26 mouse cellular contexts compared by ENCODE assay signal in the genomic region with DNA sequence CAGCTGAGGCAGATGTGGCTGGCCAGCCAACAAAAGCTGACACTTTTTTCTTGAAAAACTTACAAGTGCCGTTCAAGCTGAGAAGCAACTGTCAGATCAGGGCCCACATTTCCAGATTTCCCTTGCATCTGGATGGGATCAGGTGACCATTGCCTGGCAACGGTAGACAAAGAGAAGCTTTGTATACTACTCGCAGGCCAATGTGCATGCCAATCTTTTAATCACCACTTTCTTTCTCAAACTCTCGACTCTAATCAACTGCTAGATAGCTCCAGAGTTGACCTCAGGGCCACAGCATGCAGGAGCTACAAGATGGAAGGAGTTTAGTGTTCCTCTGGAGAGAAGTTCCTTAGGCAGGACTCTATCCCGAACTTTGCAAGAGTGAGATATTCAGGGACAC. TPM values are rescaled to one million over a fixed set of nuclear protein-coding genes. Genes with fewer than 3 reads are reported as not detected.
DNase-seq lines count a peak whose midpoint lies in the region; ATAC-seq and TF ChIP-seq lines count a peak whose summit lies in the region.
"Had no signal": no experiment of that assay in that cellular context is flagged by ENCODE, and none has a peak within 500 bp of the region (broad histone marks: within the 10 kb centered on the region; RNA-seq: fewer than 3 reads in every experiment).

No protein-coding gene starts in this region.

- no peaks in the 10 kb centered on the region for H3K36me3 ChIP-seq in forebrain, embryonic 13.5 days (ENCODE audit: poor library complexity, severe bottlenecking)
- H3K36me3 ChIP-seq in forebrain, embryonic 16.5 days (ENCODE audit: control insufficient read depth, insufficient read depth) = no peaks in the 10 kb centered on the region
- no peaks in the 10 kb centered on the region for H3K36me3 ChIP-seq in forebrain, embryonic 14.5 days (ENCODE audit: control insufficient read depth, insufficient read depth, low read length)
- H3K36me3 ChIP-seq: G1E; hindbrain, embryonic 15.5 days; midbrain, embryonic 13.5 days had no signal

- intact Hi-C loops in heart, postnatal 36 days (cut with DNase I) = loop anchor here (10.0 kb wide), 1 partner anchor 264 kb away; no protein-coding TSS in a partner anchor

- 19% methylated on average over 5 of the region's 5 CpGs for WGBS in forebrain, embryonic 13.5 days
- WGBS in forebrain, embryonic 16.5 days = 17% methylated on average over 5 of the region's 5 CpGs
- WGBS in forebrain, embryonic 14.5 days = 16% methylated on average over 5 of the region's 5 CpGs

- no peak overlapping the region for H3K27ac ChIP-seq in forebrain, embryonic 13.5 days
- no peak overlapping the region for H3K27ac ChIP-seq in forebrain, embryonic 16.5 days (ENCODE audit: low read length)
- H3K27ac ChIP-seq in forebrain, embryonic 14.5 days (ENCODE audit: low read depth, low read length) = no peak overlapping the region
- H3K27ac ChIP-seq: hindbrain, embryonic 15.5 days; kidney, postnatal 0 days; left cerebral cortex, adult 2 months; midbrain, embryonic 13.5 days had no signal

- ATAC-seq in forebrain, embryonic 13.5 days = peak; percentile 24; the same call in 1 of the 2 replicates
- no peak for ATAC-seq in forebrain, embryonic 16.5 days
- ATAC-seq in forebrain, embryonic 14.5 days = no peak
- no peak for ATAC-seq in granulocyte monocyte progenitor cell, adult 5-6 weeks (replicated peaks; ENCODE audit: poor library complexity, severe bottlenecking)
- ATAC-seq: activated CD4-positive, CD25-positive, alpha-beta regulatory T cell, adult 4 months; midbrain, embryonic 13.5 days had no signal

- peak; percentile 8 for DNase-seq in ES-CJ7 (ENCODE audit: low read depth, low spot score)
- peak; percentile 57 for DNase-seq in brain, embryonic 14.5 days (ENCODE audit: low read depth)
- DNase-seq in forebrain, embryonic 14.5 days (ENCODE audit: low spot score) = peak; percentile 39
- DNase-seq in heart, postnatal 36 days = no peak
- DNase-seq in gastrocnemius, postnatal 25 days = no peak
- DNase-seq: adrenal gland, adult 8-10 months; cerebellum, adult 8-10 months; gastrocnemius, postnatal 36 days; kidney, adult 2 months; left cerebral cortex, postnatal 4 days; lung, postnatal 14 days; thymus, adult 2 months; thymus, postnatal 4 days had no signal

- no peak for TF ChIP-seq POLR2A in brain, embryonic 14.5 days (IDR thresholded peaks at IDR 0.05; ENCODE audit: borderline replicate concordance, extremely low read depth, insufficient read depth, insufficient read length, poor library complexity, severe bottlenecking)

- no peaks in the 10 kb centered on the region for H3K9me3 ChIP-seq in forebrain, embryonic 13.5 days (replicated peaks)
- no peaks in the 10 kb centered on the region for H3K9me3 ChIP-seq in forebrain, embryonic 16.5 days (ENCODE audit: control insufficient read depth, low read length)
- no peaks in the 10 kb centered on the region for H3K9me3 ChIP-seq in forebrain, embryonic 14.5 days (replicated peaks; ENCODE audit: control insufficient read depth, low read length)
- H3K9me3 ChIP-seq: hindbrain, embryonic 15.5 days; midbrain, embryonic 13.5 days had no signal

- no peak overlapping the region for H3K4me3 ChIP-seq in forebrain, embryonic 13.5 days
- no peak overlapping the region for H3K4me3 ChIP-seq in forebrain, embryonic 16.5 days (replicated peaks; ENCODE audit: low read length)
- no peak overlapping the region for H3K4me3 ChIP-seq in forebrain, embryonic 14.5 days (ENCODE audit: low read depth, low read length)
- H3K4me3 ChIP-seq: hindbrain, embryonic 15.5 days; left cerebral cortex, adult 2 months; midbrain, embryonic 13.5 days had no signal

- no peak overlapping the region for H3K9ac ChIP-seq in forebrain, embryonic 13.5 days
- H3K9ac ChIP-seq in forebrain, embryonic 16.5 days (replicated peaks; ENCODE audit: low read depth, low read length) = no peak overlapping the region
- no peak overlapping the region for H3K9ac ChIP-seq in forebrain, embryonic 14.5 days (ENCODE audit: low read length)
- H3K9ac ChIP-seq: hindbrain, embryonic 15.5 days; midbrain, embryonic 13.5 days had no signal

- no peaks in the 10 kb centered on the region for H3K27me3 ChIP-seq in forebrain, embryonic 13.5 days
- no peaks in the 10 kb centered on the region for H3K27me3 ChIP-seq in forebrain, embryonic 16.5 days (replicated peaks; ENCODE audit: control insufficient read depth, insufficient read depth, low read length)
- no peaks in the 10 kb centered on the region for H3K27me3 ChIP-seq in forebrain, embryonic 14.5 days (replicated peaks; ENCODE audit: control insufficient read depth, insufficient read depth, low read length)
- H3K27me3 ChIP-seq: hindbrain, embryonic 15.5 days; midbrain, embryonic 13.5 days had no signal

- peaks cover 6% of the 10 kb centered on the region; the same call in 1 of the 2 replicates for H3K4me1 ChIP-seq in forebrain, embryonic 13.5 days
- H3K4me1 ChIP-seq in forebrain, embryonic 16.5 days (replicated peaks; ENCODE audit: control insufficient read depth, insufficient read depth, low read length) = no peaks in the 10 kb centered on the region
- H3K4me1 ChIP-seq in forebrain, embryonic 14.5 days (ENCODE audit: control insufficient read depth, insufficient read depth, low read length) = 0 out of 2 replicates have a peak, but pooled peaks cover 3% of the 10 kb centered on the region
- H3K4me1 ChIP-seq: hindbrain, embryonic 15.5 days had no signal

- no peak overlapping the region for H3K4me2 ChIP-seq in forebrain, embryonic 13.5 days
- no peak overlapping the region for H3K4me2 ChIP-seq in forebrain, embryonic 16.5 days (ENCODE audit: low read length)
- H3K4me2 ChIP-seq in forebrain, embryonic 14.5 days (ENCODE audit: low read length) = no peak overlapping the region
- H3K4me2 ChIP-seq: hindbrain, embryonic 15.5 days; midbrain, embryonic 13.5 days had no signal

- no peak for TF ChIP-seq CTCF in brain, embryonic 14.5 days (IDR thresholded peaks at IDR 0.05; ENCODE audit: borderline replicate concordance, extremely low read depth, insufficient read depth, insufficient read length)

RNA-seq across cellular contexts. Expression of a gene that starts 11.7 kb away (rescaled TPM):
- polyA plus RNA-seq in forebrain, embryonic 13.5 days (2015; fragmentation: Nextera tagmentation; extraction: Ambion mirVana) = 0.05 and 0.09 TPM in 2 replicates
- polyA plus RNA-seq in forebrain, embryonic 16.5 days (2015; fragmentation: Nextera tagmentation; extraction: Ambion mirVana) = 0.18 and 0.20 TPM in 2 replicates
- polyA plus RNA-seq in brain, embryonic 14.5 days (2012; rRNA removed) = 0.09 and 0.23 TPM in 2 replicates
- polyA plus RNA-seq in forebrain, embryonic 14.5 days (2014; fragmentation: Nextera tagmentation; extraction: Ambion mirVana) = 0.09 and 0.22 TPM in 2 replicates
- total RNA-seq in heart, postnatal 36 days (2021) = under 1 TPM; 0.84 to 0.97 TPM
- not detected in 2 replicates for total RNA-seq in granulocyte monocyte progenitor cell, adult 5-6 weeks (2014; fragmentation: Nextera tagmentation)
- not detected in 2 replicates for total RNA-seq in granulocyte monocyte progenitor cell, adult 5-6 weeks (2017)
- total RNA-seq in gastrocnemius, postnatal 25 days (2021) = under 1 TPM in 1 of 2 experiments, not detected in 1; 0.51 TPM
- total RNA-seq: common myeloid progenitor, adult 5-6 weeks; liver, adult 2 months; megakaryocyte, adult 5-6 weeks had no signal
- polyA plus RNA-seq: G1E had no signal

RNA-seq across cellular contexts. Expression of a gene that starts 41.8 kb away (rescaled TPM):
- 29.9 and 37.4 TPM in 2 replicates for polyA plus RNA-seq in forebrain, embryonic 13.5 days (2015; fragmentation: Nextera tagmentation; extraction: Ambion mirVana)
- polyA plus RNA-seq in forebrain, embryonic 16.5 days (2015; fragmentation: Nextera tagmentation; extraction: Ambion mirVana) = 47.8 and 61.8 TPM in 2 replicates
- 39.8 and 56.6 TPM in 2 replicates for polyA plus RNA-seq in brain, embryonic 14.5 days (2012; rRNA removed)
- polyA plus RNA-seq in forebrain, embryonic 14.5 days (2014; fragmentation: Nextera tagmentation; extraction: Ambion mirVana) = 55.1 and 55.7 TPM in 2 replicates
- under 1 TPM in 1 of 2 experiments, not detected in 1; 0.11 TPM for total RNA-seq in heart, postnatal 36 days (2021)
- total RNA-seq in granulocyte monocyte progenitor cell, adult 5-6 weeks (2014; fragmentation: Nextera tagmentation) = not detected in 2 replicates
- total RNA-seq in granulocyte monocyte progenitor cell, adult 5-6 weeks (2017) = not detected in 2 replicates
- total RNA-seq in gastrocnemius, postnatal 25 days (2021) = not detected
- total RNA-seq: common myeloid progenitor, adult 5-6 weeks; gastrocnemius, postnatal 36 days; heart, postnatal 25 days; liver, adult 2 months had no signal
- polyA plus RNA-seq: activated CD4-positive, CD25-positive, alpha-beta regulatory T cell, adult 4 months; G1E; kidney, adult 2 months; liver, adult 2 months had no signal

Comparison
In these comparisons a context has a peak if more than half of its experiments do, and no peak if none do; other contexts are left out.
1. DNase-seq: peak in ES-CJ7 (single experiment), brain, embryonic 14.5 days (single experiment) and forebrain, embryonic 14.5 days (single experiment); none in heart, postnatal 36 days (0 of 2) and gastrocnemius, postnatal 25 days (single experiment).